In the genomic region with DNA sequence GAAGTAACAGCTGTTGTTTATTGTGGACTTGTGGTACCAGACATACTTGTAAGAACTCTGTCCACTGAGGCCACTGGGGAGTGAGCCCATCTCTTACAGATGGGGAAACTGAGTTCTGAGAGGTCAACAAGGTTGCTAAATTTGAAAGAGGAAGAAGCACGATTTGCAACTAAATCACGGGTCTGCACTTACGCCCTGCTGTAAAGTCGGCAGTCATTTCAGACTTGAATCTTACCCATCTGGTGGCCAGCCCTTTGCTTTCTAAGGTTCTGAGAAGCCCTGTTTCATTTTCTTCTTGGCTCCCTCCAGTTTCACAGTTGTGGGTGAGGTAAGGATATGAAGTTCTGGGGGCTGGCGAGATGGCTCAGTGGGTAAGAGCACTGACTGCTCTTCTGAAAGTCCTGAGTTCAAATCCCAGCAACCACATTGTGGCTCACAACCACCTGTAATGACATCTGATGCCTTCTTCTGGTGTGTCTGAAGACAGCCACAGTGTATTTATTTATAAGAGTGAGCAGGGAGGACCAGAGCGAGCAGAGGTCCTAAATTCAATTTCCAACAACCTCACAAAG, we compare ENCODE assay signal across 34 mouse cellular contexts.
"Had no signal": no experiment of that assay in that cellular context is flagged by ENCODE, and none has a peak within 500 bp of the region (broad histone marks: within the 10 kb centered on the region; RNA-seq: fewer than 3 reads in every experiment).

No protein-coding gene starts in this region.

- H3K4me2 ChIP-seq: heart, embryonic 11.5 days; heart, embryonic 12.5 days; heart, embryonic 13.5 days; heart, embryonic 15.5 days; hindbrain, embryonic 13.5 days; hindbrain, embryonic 14.5 days; hindbrain, embryonic 15.5 days; intestine, embryonic 15.5 days; kidney, embryonic 15.5 days had no signal

- H3K27me3 ChIP-seq: heart, embryonic 12.5 days; heart, embryonic 13.5 days; heart, embryonic 15.5 days; hindbrain, embryonic 15.5 days; kidney, embryonic 15.5 days had no signal

- H3K4me3 ChIP-seq: heart, embryonic 12.5 days; heart, embryonic 13.5 days; heart, embryonic 15.5 days; hindbrain, embryonic 10.5 days; hindbrain, embryonic 13.5 days; hindbrain, embryonic 15.5 days; intestine, embryonic 15.5 days; kidney, embryonic 15.5 days; layer of hippocampus, adult 2 months; left cerebral cortex, adult 2 months had no signal

- DNase-seq: heart, postnatal 10 days; heart, postnatal 14 days; heart, postnatal 36 days; heart, postnatal 4 days; kidney, adult 11 months; kidney, adult 18-20 months; kidney, adult 2 months; kidney, adult 8-10 months; kidney, adult 9 months; kidney, postnatal 10 days; kidney, postnatal 14 days; kidney, postnatal 25 days; kidney, postnatal 36 days; kidney, postnatal 4 days; layer of hippocampus, adult 9-11 months; layer of hippocampus, postnatal 36 days had no signal

- H3K36me3 ChIP-seq: heart, embryonic 12.5 days; heart, embryonic 13.5 days; heart, embryonic 15.5 days; hindbrain, embryonic 10.5 days; hindbrain, embryonic 13.5 days; hindbrain, embryonic 15.5 days; intestine, embryonic 15.5 days; kidney, embryonic 15.5 days had no signal

- H3K9ac ChIP-seq: heart, embryonic 12.5 days; heart, embryonic 13.5 days; heart, embryonic 15.5 days; hindbrain, embryonic 13.5 days; hindbrain, embryonic 14.5 days; hindbrain, embryonic 15.5 days; intestine, embryonic 15.5 days; kidney, embryonic 15.5 days had no signal

- H3K4me1 ChIP-seq: hindbrain, embryonic 13.5 days; hindbrain, embryonic 15.5 days; intestine, embryonic 15.5 days had no signal

- H3K27ac ChIP-seq: heart, embryonic 13.5 days; heart, embryonic 15.5 days; hindbrain, embryonic 10.5 days; hindbrain, embryonic 13.5 days; hindbrain, embryonic 14.5 days; hindbrain, embryonic 15.5 days; hindbrain, postnatal 0 days; intestine, embryonic 15.5 days; kidney, embryonic 15.5 days; kidney, postnatal 0 days; layer of hippocampus, adult 2 months; left cerebral cortex, adult 2 months had no signal

- H3K9me3 ChIP-seq: heart, embryonic 12.5 days; heart, embryonic 13.5 days; heart, embryonic 15.5 days; hindbrain, embryonic 10.5 days; hindbrain, embryonic 13.5 days; hindbrain, embryonic 15.5 days; intestine, embryonic 15.5 days; kidney, embryonic 15.5 days had no signal

- ATAC-seq: hindbrain, embryonic 16.5 days; hindbrain, postnatal 0 days; inflammation-experienced regulatory T-cells, adult 6 months; intestine, embryonic 15.5 days; intestine, embryonic 16.5 days; intestine, postnatal 0 days had no signal
